Mouse (Mus musculus): ENCODE data around the gene Txnrd2.

GRCm38 (mm10) chr16:18452361-18452862 is 26.2 kb downstream of the Txnrd2 start:
- TF ChIP-seq CTCF (IDR thresholded peaks at IDR 0.05; ENCODE audit: insufficient read depth, low read depth, low read length), result no peak
- TF ChIP-seq POLR2A (IDR thresholded peaks at IDR 0.05; ENCODE audit: insufficient read depth, low read depth, low read length), result no peak

Data from olfactory bulb, adult 2 months (tissue).